Mouse (Mus musculus) E14TG2a.4 (cell line): Measurements from ENCODE around the gene St6galnac3.

Experiments
- CTCF ChIP-seq: conservative IDR thresholded peaks from 2 replicates; pipeline ENCODE4 v1.5.1; 2014; ENCODE audit warnings: low read length
- NANOG ChIP-seq: IDR thresholded peaks from 2 replicates; pipeline ENCODE4 v1.6.1; 2014; ENCODE audit warnings: borderline replicate concordance, low read length, mixed read lengths
- POU5F1 ChIP-seq: IDR thresholded peaks from 2 replicates; pipeline ENCODE4 v1.6.1; 2014; ENCODE audit warnings: low read length, borderline replicate concordance

GRCm38 (mm10) chr3:153771479-153771878, 46.5 kb upstream of the St6galnac3 start:
- no peak for TF ChIP-seq CTCF
- TF ChIP-seq NANOG: no peak
- no peak for TF ChIP-seq POU5F1
